Mouse (Mus musculus) liver, embryonic 11.5 days (tissue): ENCODE measurements around the gene Krt79. TPM values are rescaled to one million over a fixed set of nuclear protein-coding genes. Genes with fewer than 3 reads are reported as not detected.

Experiments
- ATAC-seq: fragments of 200-750 bp; cut with Nextera tagmentation; replicated peaks from 2 replicates; pipeline ENCODE4 v1.8.0; 2017; ENCODE audit warnings: moderate number of reproducible peaks, mild to moderate bottlenecking, moderate TSS enrichment, moderate library complexity; ENCODE audit not compliant: low FRiP score
- DNase-seq: peaks from one replicate; pipeline ENCODE4 v3.0.0-alpha.2; 2017; ENCODE audit warnings: low spot score
- H3K27ac ChIP-seq: fragments of 300-500 bp; sonication (generic); 2 replicates; pipeline ENCODE4 v1.5.1; 2014; ENCODE audit warnings: mild to moderate bottlenecking, low read depth, low read length, control low read depth
- H3K27me3 ChIP-seq: fragments of 300-500 bp; sonication (generic); replicated peaks from 2 replicates; pipeline ENCODE4 v1.6.1; 2014; ENCODE audit warnings: low read length, mixed read lengths; ENCODE audit not compliant: control insufficient read depth, insufficient read depth
- H3K36me3 ChIP-seq: fragments of 300-500 bp; sonication (generic); 2 replicates; pipeline ENCODE4 v1.6.1; 2014; ENCODE audit warnings: mild to moderate bottlenecking, low read length, moderate library complexity, mixed read lengths; ENCODE audit not compliant: control insufficient read depth, insufficient read depth
- H3K4me1 ChIP-seq: fragments of 300-500 bp; sonication (generic); replicated peaks from 2 replicates; pipeline ENCODE4 v1.6.1; 2014; ENCODE audit warnings: low read length, mixed read lengths; ENCODE audit not compliant: control insufficient read depth, insufficient read depth
- H3K4me2 ChIP-seq: fragments of 300-500 bp; sonication (generic); 2 replicates; pipeline ENCODE4 v1.6.1; 2014; ENCODE audit warnings: mild to moderate bottlenecking, control low read depth, moderate library complexity
- H3K4me3 ChIP-seq: fragments of 300-500 bp; sonication (generic); 2 replicates; pipeline ENCODE4 v1.5.1; 2014; ENCODE audit warnings: low read depth, low read length, control low read depth
- H3K9ac ChIP-seq: fragments of 300-500 bp; sonication (generic); 2 replicates; pipeline ENCODE4 v1.6.1; 2014; ENCODE audit warnings: low read depth, low read length, control low read depth
- H3K9me3 ChIP-seq: fragments of 300-500 bp; sonication (generic); 2 replicates; pipeline ENCODE4 v1.6.1; 2016; ENCODE audit warnings: low read length, inconsistent platforms, mixed read lengths; ENCODE audit not compliant: control insufficient read depth
- WGBS: fragments of 180-500 bp; shearing (Covaris S2); extraction: QIAGEN DNeasy Blood & Tissue Kit; methylation state at CpG from one replicate; pipeline ENCODE4 v1.1.7; 2014; 5-methylcytosine and 5-hydroxymethylcytosine counted together
- polyA plus RNA-seq: library from polyadenylated mRNA; unstranded; fragments of >200 nt; fragmentation: Nextera tagmentation; extraction: Ambion mirVana; gene quantifications from 2 replicates; pipeline ENCODE4 v1.2.1, GENCODE M21; 2014

The Krt79 gene
- polyA plus RNA-seq, 1 experiment from 2014 or later = not detected

GRCm38 (mm10) chr15:101925041-101925440 is 15.1 kb downstream of the Krt79 start:
- H3K4me3 ChIP-seq = no peak overlapping the region
- no peaks in the 10 kb centered on the region for H3K36me3 ChIP-seq
- no peak overlapping the region for H3K27ac ChIP-seq
- no peak for DNase-seq
- H3K4me2 ChIP-seq = no peak overlapping the region
- peaks cover 6% of the 10 kb centered on the region; the same call in 1 of the 2 replicates for H3K4me1 ChIP-seq
- peaks cover 10% of the 10 kb centered on the region for H3K27me3 ChIP-seq
- no peaks in the 10 kb centered on the region for H3K9me3 ChIP-seq
- no peak for ATAC-seq
- H3K9ac ChIP-seq = no peak overlapping the region
- 90% methylated on average over 1 of the region's 1 CpGs for whole genome bisulfite sequencing

GRCm38 (mm10) chr15:101924635-101925034 is 15.5 kb downstream of the Krt79 start, which contains the start of gene Krt4:
Krt4 (minus strand) TSS chr15:101924735.
- Histone ChIP-seq H3K27ac (no peak within 1 kb of the TSS), H3K4me2 (no peak within 1 kb of the TSS), H3K36me3 (no peaks in the 10 kb centered on the region), H3K4me1 (peaks cover 3% of the 10 kb centered on the region; the same call in 1 of the 2 replicates), H3K9me3 (no peaks in the 10 kb centered on the region), H3K4me3 (no peak within 1 kb of the TSS), H3K9ac (no peak within 1 kb of the TSS), H3K27me3 (peaks cover 6% of the 10 kb centered on the region)
- no peak for DNase-seq
- WGBS = 72% methylated on average over 11 of the region's 11 CpGs
- no peak for ATAC-seq

- Histone ChIP-seq H3K9me3 (no peaks in the 10 kb centered on the region), H3K9ac (no peak overlapping the region), H3K4me1 (no peaks in the 10 kb centered on the region), H3K27me3 (no peaks in the 10 kb centered on the region), H3K4me3 (no peak overlapping the region), H3K36me3 (no peaks in the 10 kb centered on the region), H3K27ac (no peak overlapping the region), H3K4me2 (no peak overlapping the region)
- DNase-seq (no peak), ATAC-seq (no peak)
- WGBS = 78% methylated on average over 2 of the region's 2 CpGs
Measured at GRCm38 (mm10) chr15:101922296-101922695, 17.8 kb downstream of the Krt79 start.

- no peak for ATAC-seq
- H3K4me3 ChIP-seq = no peak overlapping the region
- H3K9me3 ChIP-seq = no peaks in the 10 kb centered on the region
- H3K27me3 ChIP-seq = no peaks in the 10 kb centered on the region
- DNase-seq = no peak
- no peak overlapping the region for H3K4me2 ChIP-seq
- 64% methylated on average over 2 of the region's 2 CpGs for whole genome bisulfite sequencing
- no peaks in the 10 kb centered on the region for H3K4me1 ChIP-seq
- H3K9ac ChIP-seq = no peak overlapping the region
- H3K27ac ChIP-seq = no peak overlapping the region
- no peaks in the 10 kb centered on the region for H3K36me3 ChIP-seq
Measured at GRCm38 (mm10) chr15:101916072-101916471, 24.1 kb downstream of the Krt79 start.

- ATAC-seq = no peak
- H3K4me1 ChIP-seq = no peaks in the 10 kb centered on the region
- H3K27ac ChIP-seq = no peak overlapping the region
- no peaks in the 10 kb centered on the region for H3K27me3 ChIP-seq
- no peak overlapping the region for H3K4me3 ChIP-seq
- no peaks in the 10 kb centered on the region for H3K9me3 ChIP-seq
- no peaks in the 10 kb centered on the region for H3K36me3 ChIP-seq
- DNase-seq = no peak
- WGBS = 81% methylated on average over 5 of the region's 5 CpGs
- no peak overlapping the region for H3K4me2 ChIP-seq
- H3K9ac ChIP-seq = no peak overlapping the region
Measured at GRCm38 (mm10) chr15:101904849-101905248, 35.3 kb downstream of the Krt79 start.

GRCm38 (mm10) chr15:101902171-101903149 is 37.7 kb downstream of the Krt79 start:
- Histone ChIP-seq H3K27ac (no peak overlapping the region), H3K4me2 (no peak overlapping the region), H3K9ac (no peak overlapping the region), H3K27me3 (no peaks in the 10 kb centered on the region), H3K9me3 (no peaks in the 10 kb centered on the region), H3K36me3 (no peaks in the 10 kb centered on the region), H3K4me3 (no peak overlapping the region), H3K4me1 (no peaks in the 10 kb centered on the region)
- 57% methylated on average over 12 of the region's 12 CpGs for WGBS
- no peak for ATAC-seq
- no peak for DNase-seq

- Histone ChIP-seq H3K4me1 (no peaks in the 10 kb centered on the region), H3K27me3 (no peaks in the 10 kb centered on the region), H3K9me3 (no peaks in the 10 kb centered on the region), H3K36me3 (no peaks in the 10 kb centered on the region), H3K4me2 (no peak overlapping the region), H3K4me3 (no peak overlapping the region), H3K9ac (no peak overlapping the region), H3K27ac (no peak overlapping the region)
- DNase-seq (no peak), ATAC-seq (no peak)
- 83% methylated on average over 4 of the region's 4 CpGs for WGBS
Measured at GRCm38 (mm10) chr15:101895216-101895615, 44.9 kb downstream of the Krt79 start.

- Histone ChIP-seq H3K9ac (no peak within 1 kb of the TSS), H3K27me3 (no peaks in the 10 kb centered on the region), H3K27ac (no peak within 1 kb of the TSS), H3K4me1 (no peaks in the 10 kb centered on the region), H3K4me2 (no peak within 1 kb of the TSS), H3K9me3 (no peaks in the 10 kb centered on the region), H3K36me3 (no peaks in the 10 kb centered on the region), H3K4me3 (no peak within 1 kb of the TSS)
- DNase-seq = no peak
- no peak for ATAC-seq
- WGBS = 46% methylated on average over 4 of the region's 4 CpGs
Measured at GRCm38 (mm10) chr15:101892820-101893219, 47.3 kb downstream of the Krt79 start, which contains the start of gene Krt76. Krt76 (minus strand) TSS chr15:101892920.

- 28% methylated on average over 11 of the region's 11 CpGs for WGBS
- no peaks in the 10 kb centered on the region for H3K27me3 ChIP-seq
- H3K4me1 ChIP-seq = no peaks in the 10 kb centered on the region
- no peak for DNase-seq
- H3K36me3 ChIP-seq = no peaks in the 10 kb centered on the region
- no peak overlapping the region for H3K4me3 ChIP-seq
- no peak for ATAC-seq
- H3K27ac ChIP-seq = no peak overlapping the region
- no peak overlapping the region for H3K9ac ChIP-seq
- no peak overlapping the region for H3K4me2 ChIP-seq
- H3K9me3 ChIP-seq = no peaks in the 10 kb centered on the region
Measured at GRCm38 (mm10) chr15:101879776-101880175, 60.3 kb downstream of the Krt79 start.
